Mouse (Mus musculus) embryonic stem cell, embryonic (primary cell): Measurements from ENCODE around the gene C1ra.

ENCODE experiments used
- CTCF ChIA-PET, 4 experiments: fragments of 300-600 bp in 2 of 4; fragments of 350-600 bp in 2 of 4; sonication (Branson Sonifier 250); formaldehyde crosslinking; loops; one replicate each; lab custom pipeline; 2022; ENCODE audit warnings: inconsistent platforms in 2 of 4; lab: Charles Lee
- POLR2A ChIA-PET, 4 experiments: fragments of 300-600 bp in 2 of 4; fragments of 350-600 bp in 2 of 4; sonication (Branson Sonifier 250); formaldehyde crosslinking; loops; one replicate each; lab custom pipeline; 2022; ENCODE audit warnings: antibody characterized with exemption in 4 of 4, inconsistent platforms in 1 of 4; lab: Charles Lee

Gene C1ra

DNA sequence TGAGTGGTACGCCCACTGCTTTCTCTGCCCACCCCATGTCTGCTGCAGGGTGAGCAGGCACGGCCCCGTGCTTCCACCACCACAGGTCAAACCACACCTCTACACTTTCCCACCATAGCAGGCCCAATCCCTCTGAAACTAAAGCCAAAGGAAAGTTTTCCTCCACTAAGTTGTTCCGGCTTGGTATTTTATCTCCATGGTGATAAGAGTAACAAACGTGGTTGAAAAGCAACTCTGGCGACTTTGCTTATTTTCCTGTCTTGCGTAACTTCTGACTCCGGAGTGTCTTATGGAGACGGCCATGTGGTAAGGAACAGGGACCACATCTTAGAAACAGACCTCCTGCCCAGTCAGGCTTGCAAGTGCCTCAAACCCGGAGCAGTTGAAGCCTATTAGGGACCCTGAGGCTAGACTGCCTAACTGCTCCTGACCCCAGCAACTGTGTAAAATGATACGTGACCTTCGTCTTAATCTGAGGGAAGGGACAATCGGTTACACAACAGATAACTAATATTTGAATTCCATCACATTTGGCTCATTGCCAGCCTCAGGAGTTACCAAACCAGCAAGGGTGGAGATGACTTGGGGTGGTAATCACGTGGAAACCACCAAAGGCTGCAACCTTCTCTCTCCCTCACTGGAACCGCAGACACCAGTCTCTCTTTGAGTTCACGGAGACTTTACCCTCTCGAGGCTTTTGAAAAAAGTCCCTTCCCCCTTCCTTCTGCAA lies 34.1 kb upstream of the C1ra start:
- POLR2A ChIA-PET: interaction anchor here (0.6 to 12.7 kb wide), 23 partner anchors 12 to 1111 kb away, joined by 3 to 139 read pairs (median 7); partner anchors contain the start of genes C1rl (in 2 of the 4), Pex5 (in 2 of the 4), Clstn3 (in 1 of the 4) and Grcc10 (in 1 of the 4)
- CTCF ChIA-PET: interaction anchor here in 1 of 4 experiments (1.6 kb wide), 1 partner anchor 75 kb away, joined by 4 read pairs; no protein-coding TSS in a partner anchor

DNA sequence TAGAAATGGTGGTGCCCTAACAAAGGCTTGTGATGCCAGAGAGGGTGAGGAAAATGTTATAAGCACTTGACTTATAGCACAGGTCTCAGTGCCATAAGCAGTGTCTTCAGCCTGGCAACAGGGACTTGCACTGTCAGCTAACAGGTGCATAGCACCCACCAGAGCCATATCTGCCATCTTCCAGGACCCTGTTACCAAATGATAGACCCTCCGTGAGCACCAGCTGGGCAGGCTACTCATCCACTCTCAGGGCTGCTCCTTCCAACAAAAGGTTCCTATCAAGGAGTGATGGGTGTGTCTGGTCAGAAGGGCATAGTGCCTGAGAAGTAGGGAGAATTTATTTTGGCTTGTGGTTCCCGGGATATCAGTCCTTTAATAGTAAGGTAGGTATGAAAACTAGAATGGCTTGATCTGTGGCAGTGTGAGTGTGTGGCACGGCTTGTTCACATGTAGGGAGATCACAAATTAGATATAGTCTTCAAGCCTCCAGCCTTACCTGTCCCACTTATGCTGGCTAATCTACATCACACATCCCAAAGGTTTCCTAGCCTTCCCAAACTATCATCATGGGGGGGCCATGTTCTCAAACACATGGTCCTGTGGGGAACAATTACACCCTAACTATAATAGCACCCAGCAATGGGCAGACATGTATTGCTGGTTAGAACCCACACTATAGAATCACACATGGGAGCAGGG lies 33.2 kb upstream of the C1ra start:
- ChIA-PET POLR2A (interaction anchor here in 3 of 4 experiments (0.6 to 12.7 kb wide), 26 partner anchors 11 to 350 kb away, joined by 3 to 139 read pairs (median 4); partner anchors contain the start of genes Grcc10 (in 3 of the 3), C1rl (in 2 of the 3), Pex5 (in 2 of the 3) and C1s1 (in 1 of the 3)), CTCF (interaction anchor here in 3 of 4 experiments (0.6 to 3.0 kb wide), 5 partner anchors 14 to 562 kb away, joined by 4 to 37 read pairs (median 4); partner anchors contain the start of genes C1rl (in 1 of the 3) and C1s1 (in 1 of the 3))

DNA sequence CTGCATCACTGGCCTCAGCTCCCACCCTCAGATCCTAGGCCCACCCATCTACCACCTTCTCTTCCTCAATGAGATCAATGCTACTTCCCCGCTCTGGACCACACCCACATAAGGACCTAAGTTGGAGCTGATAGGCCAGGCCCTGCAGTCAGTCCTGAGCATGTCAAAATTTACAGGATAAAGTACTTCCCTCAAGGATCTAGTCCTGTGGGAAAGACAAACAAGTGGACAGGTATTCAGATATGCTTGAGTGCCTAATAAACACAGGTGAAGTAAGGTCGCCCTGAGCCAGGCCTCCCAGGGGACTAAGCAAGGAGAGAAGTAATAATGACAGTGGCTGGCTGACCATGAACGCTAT lies 32.7 kb upstream of the C1ra start:
- ChIA-PET POLR2A (interaction anchor here in 3 of 4 experiments (0.6 to 12.7 kb wide), 32 partner anchors 10 to 376 kb away, joined by 3 to 139 read pairs (median 4); partner anchors contain the start of genes C1rl (in 3 of the 3), Grcc10 (in 3 of the 3), C1s1 (in 1 of the 3) and Cdca3 (in 1 of the 3)), CTCF (interaction anchor here in 3 of 4 experiments (0.6 to 3.0 kb wide), 9 partner anchors 14 to 562 kb away, joined by 3 to 37 read pairs (median 4); partner anchors contain the start of genes C1s1 (in 2 of the 3) and C1rl (in 1 of the 3))

GRCm38 (mm10) chr6:124480295-124480694 lies 31.9 kb upstream of the C1ra start:
- CTCF ChIA-PET: interaction anchor here (0.6 to 3.0 kb wide), 35 partner anchors 9 to 1993 kb away, joined by 3 to 37 read pairs (median 4); partner anchors contain the start of genes C1rl (in 2 of the 4), C1s1 (in 2 of the 4), Gm45234 (in 1 of the 4) and Lpcat3 (in 1 of the 4)
- POLR2A ChIA-PET: interaction anchor here (0.6 to 12.7 kb wide), 40 partner anchors 9 to 1183 kb away, joined by 3 to 139 read pairs (median 4); partner anchors contain the start of genes C1rl (in 3 of the 4), Grcc10 (in 3 of the 4), Pex5 (in 3 of the 4) and Lpcat3 (in 2 of the 4)

- POLR2A ChIA-PET: interaction anchor here (0.7 to 12.7 kb wide), 36 partner anchors 8 to 301 kb away, joined by 3 to 139 read pairs (median 4); partner anchors contain the start of genes C1rl (in 4 of the 4), Pex5 (in 3 of the 4), Grcc10 (in 2 of the 4) and C1s1 (in 1 of the 4)
- CTCF ChIA-PET: interaction anchor here in 3 of 4 experiments (0.5 to 3.0 kb wide), 22 partner anchors 8 to 1122 kb away, joined by 3 to 37 read pairs (median 4); partner anchors contain the start of genes C1rl (in 2 of the 3), C1ra (in 1 of the 3), C1s1 (in 1 of the 3) and Pex5 (in 1 of the 3)
Observed at GRCm38 (mm10) chr6:124481571-124481970, 30.6 kb upstream of the C1ra start.

GRCm38 (mm10) chr6:124483831-124484230 lies 28.4 kb upstream of the C1ra start:
- ChIA-PET POLR2A (interaction anchor here in 2 of 4 experiments (1.0 to 5.8 kb wide), 3 partner anchors 9 to 257 kb away, joined by 3 to 50 read pairs (median 5); partner anchors contain the start of genes C1rl (in 1 of the 2) and Grcc10 (in 1 of the 2)), CTCF (interaction anchor here in 2 of 4 experiments (1.6 to 2.1 kb wide), 2 partner anchors 10 to 11 kb away, joined by 4 to 7 read pairs; partner anchors contain the start of gene C1rl (in 1 of the 2))

DNA sequence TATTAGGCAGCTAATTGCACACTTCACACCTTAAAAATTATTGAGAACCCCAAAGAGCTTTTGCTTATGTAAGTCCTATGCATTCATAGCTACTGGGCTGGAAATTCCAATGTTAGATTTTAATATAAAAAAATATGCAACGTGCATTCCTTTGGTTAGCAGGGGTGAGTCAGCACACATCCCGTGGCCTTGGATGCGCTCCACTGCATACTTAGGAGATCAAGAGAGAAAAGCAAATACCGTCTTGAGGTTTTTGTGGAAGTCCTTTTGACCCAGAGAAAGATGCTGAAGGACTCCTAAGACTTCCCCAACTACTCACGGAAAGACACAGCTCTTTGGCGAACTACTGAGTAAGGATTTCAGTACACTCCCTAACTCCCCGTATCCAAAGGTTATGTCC lies 27.4 kb upstream of the C1ra start:
- CTCF ChIA-PET: interaction anchor here in 2 of 4 experiments (0.9 to 1.4 kb wide), 5 partner anchors 9 to 560 kb away, joined by 3 to 7 read pairs (median 3); no protein-coding TSS in a partner anchor
- POLR2A ChIA-PET: interaction anchor here (0.6 to 3.0 kb wide), 17 partner anchors 8 to 375 kb away, joined by 3 to 10 read pairs (median 4); partner anchors contain the start of genes Pex5 (in 2 of the 4), Grcc10 (in 1 of the 4), Lpcat3 (in 1 of the 4) and Ptpn6 (in 1 of the 4)

DNA sequence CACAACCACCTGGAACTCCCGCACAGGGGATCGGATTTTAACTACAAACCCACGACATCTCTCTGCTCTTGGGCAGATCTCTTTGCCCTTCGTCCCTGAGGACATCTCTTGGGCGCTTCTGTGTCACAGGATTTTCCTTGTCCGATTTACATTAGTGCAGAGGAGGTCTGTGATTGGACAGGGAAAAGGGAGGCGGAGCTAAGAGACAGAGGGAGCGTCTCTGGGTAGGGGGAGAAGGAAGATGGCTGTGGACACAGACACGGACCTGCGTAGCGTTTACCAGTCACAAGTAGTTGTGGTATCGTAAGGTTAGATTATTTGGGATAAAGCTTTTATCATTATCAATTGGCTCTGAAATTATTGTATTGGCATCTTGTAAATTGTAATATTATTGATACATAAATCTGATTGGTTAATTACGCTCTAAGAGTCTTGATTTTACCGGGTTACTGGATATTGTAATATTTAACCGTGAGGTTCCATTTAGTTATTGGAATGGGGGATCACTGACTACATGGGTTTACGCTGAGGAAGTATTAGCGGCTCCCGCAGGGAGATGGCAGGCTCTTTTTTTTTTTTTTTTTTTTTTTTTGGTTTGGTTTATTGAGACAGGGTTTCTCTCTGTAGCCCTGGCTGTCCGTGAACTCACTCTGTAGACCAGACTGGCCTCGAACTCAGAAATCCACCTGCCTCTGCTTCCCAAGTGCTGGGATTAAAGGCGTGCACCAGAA lies 26.6 kb upstream of the C1ra start:
- ChIA-PET CTCF (interaction anchor here in 2 of 4 experiments (0.9 to 1.4 kb wide), 5 partner anchors 8 to 560 kb away, joined by 3 to 7 read pairs (median 3); no protein-coding TSS in a partner anchor), POLR2A (interaction anchor here (0.6 to 3.0 kb wide), 20 partner anchors 8 to 374 kb away, joined by 3 to 10 read pairs (median 4); partner anchors contain the start of genes Pex5 (in 2 of the 4), Atn1 (in 1 of the 4), Grcc10 (in 1 of the 4) and Lpcat3 (in 1 of the 4))

- POLR2A ChIA-PET: interaction anchor here in 2 of 4 experiments (1.0 to 3.0 kb wide), 3 partner anchors 11 to 175 kb away, joined by 4 to 9 read pairs (median 9); partner anchors contain the start of gene Lpcat3 (in 1 of the 2)
- CTCF ChIA-PET: interaction anchor here in 1 of 4 experiments (1.0 kb wide), 1 partner anchor 13 kb away, joined by 3 read pairs; no protein-coding TSS in a partner anchor
Observed at GRCm38 (mm10) chr6:124487509-124487908, 24.7 kb upstream of the C1ra start.

- POLR2A ChIA-PET: interaction anchor here in 3 of 4 experiments (0.6 to 2.6 kb wide), 10 partner anchors 8 to 677 kb away, joined by 3 to 28 read pairs (median 3); partner anchors contain the start of genes Grcc10 (in 2 of the 3) and Lpcat3 (in 1 of the 3)
- CTCF ChIA-PET: interaction anchor here in 2 of 4 experiments (1.0 to 2.4 kb wide), 5 partner anchors 8 to 41 kb away, joined by 4 to 7 read pairs (median 5); no protein-coding TSS in a partner anchor
Observed at GRCm38 (mm10) chr6:124488952-124489351, 23.3 kb upstream of the C1ra start.

DNA sequence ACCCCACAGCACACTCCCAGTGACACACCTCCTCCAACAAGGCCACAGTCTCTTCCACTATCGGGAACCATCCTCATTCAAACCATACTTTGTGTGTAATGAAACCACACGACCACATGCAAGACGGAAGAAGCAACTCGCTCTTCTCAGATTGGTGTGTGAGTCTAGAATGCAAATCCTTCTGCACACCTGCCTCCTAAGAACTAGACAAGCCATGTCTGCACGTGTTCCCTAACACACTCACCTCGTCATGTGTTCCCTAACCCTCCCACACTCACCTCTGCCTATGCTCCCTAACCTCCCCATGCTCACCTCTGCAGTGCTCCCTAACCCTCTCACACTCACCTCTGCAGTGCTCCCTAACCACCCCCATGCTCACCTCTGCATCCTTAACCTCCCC lies 20.8 kb upstream of the C1ra start:
- ChIA-PET CTCF (interaction anchor here in 2 of 4 experiments (0.6 to 2.0 kb wide), 2 partner anchors 11 to 350 kb away, joined by 3 to 10 read pairs; no protein-coding TSS in a partner anchor), POLR2A (interaction anchor here in 2 of 4 experiments (1.2 to 5.3 kb wide), 9 partner anchors 10 to 338 kb away, joined by 3 to 50 read pairs (median 16); partner anchors contain the start of genes Grcc10 (in 2 of the 2), Cdca3 (in 1 of the 2), Ptpn6 (in 1 of the 2) and Usp5 (in 1 of the 2))

GRCm38 (mm10) chr6:124492842-124493561 lies 19.2 kb upstream of the C1ra start, which contains the start of gene C1rl:
Gene C1rl, plus strand, starts transcription at chr6:124493113.
- POLR2A ChIA-PET: interaction anchor here (0.5 to 5.3 kb wide), 45 partner anchors 9 to 1885 kb away, joined by 3 to 50 read pairs (median 4); partner anchors contain the start of genes Grcc10 (in 4 of the 4), C1s1 (in 2 of the 4), Emg1 (in 2 of the 4) and Lpcat3 (in 2 of the 4)
- CTCF ChIA-PET: interaction anchor here (0.5 to 2.9 kb wide), 47 partner anchors 9 to 537 kb away, joined by 3 to 37 read pairs (median 4); partner anchors contain the start of genes C1s1 (in 3 of the 4), C1ra (in 2 of the 4), Lpcat3 (in 2 of the 4) and Pex5 (in 2 of the 4)

DNA sequence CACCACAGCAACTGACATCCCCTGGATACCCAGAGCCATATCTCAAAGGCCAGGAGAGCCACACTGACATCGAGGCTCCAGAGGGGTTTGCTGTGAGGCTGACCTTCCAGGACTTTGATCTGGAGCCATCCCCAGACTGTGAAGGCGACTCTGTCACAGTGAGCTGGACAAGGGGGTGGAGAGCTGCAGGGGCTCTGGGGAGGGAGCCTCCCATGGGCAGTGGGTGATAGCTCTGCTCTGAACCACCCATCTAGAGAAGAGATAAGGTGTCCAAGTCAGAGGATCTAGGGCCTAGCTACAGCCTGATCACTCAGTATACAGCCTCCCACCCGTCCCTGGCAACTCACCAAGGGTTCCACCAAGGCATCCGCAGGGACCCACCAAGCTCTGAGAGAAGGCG lies 18.3 kb upstream of the C1ra start:
- ChIA-PET POLR2A (interaction anchor here in 3 of 4 experiments (0.6 to 5.3 kb wide), 21 partner anchors 8 to 336 kb away, joined by 3 to 50 read pairs (median 5); partner anchors contain the start of genes Emg1 (in 2 of the 3), Grcc10 (in 2 of the 3), Phb2 (in 2 of the 3) and C1s1 (in 1 of the 3)), CTCF (interaction anchor here in 3 of 4 experiments (0.8 to 2.9 kb wide), 10 partner anchors 8 to 209 kb away, joined by 3 to 37 read pairs (median 7); partner anchors contain the start of genes C1ra (in 1 of the 3), Lpcat3 (in 1 of the 3) and Pex5 (in 1 of the 3))

- POLR2A ChIA-PET: interaction anchor here in 1 of 4 experiments (1.6 to 5.3 kb wide), 2 partner anchors 15 to 19 kb away, joined by 4 to 50 read pairs; no protein-coding TSS in a partner anchor
- CTCF ChIA-PET: no interaction called here
Observed at GRCm38 (mm10) chr6:124496054-124496453, 16.2 kb upstream of the C1ra start.
